ENCODE assay signal across 35 mouse cellular contexts in genomic region chr14:31258476-31259050, GRCm38 (mm10). TPM values are rescaled to one million over a fixed set of nuclear protein-coding genes. Genes with fewer than 3 reads are reported as not detected.
DNase-seq lines count a peak whose midpoint lies in the region; ATAC-seq and TF ChIP-seq lines count a peak whose summit lies in the region.
"Had no signal": no experiment of that assay in that cellular context is flagged by ENCODE, and none has a peak within 500 bp of the region (broad histone marks: within the 10 kb centered on the region; RNA-seq: fewer than 3 reads in every experiment).

No protein-coding gene starts in this region.

- ATAC-seq in liver, embryonic 12.5 days, result no peak
- no peak for ATAC-seq in liver, postnatal 0 days
- ATAC-seq: activated CD4-positive, CD25-positive, alpha-beta regulatory T cell, adult 4 months; forebrain, embryonic 13.5 days; hindbrain, postnatal 0 days; intestine, embryonic 15.5 days had no signal

- no peaks in the 10 kb centered on the region for H3K9me3 ChIP-seq in liver, embryonic 12.5 days (replicated peaks)
- H3K9me3 ChIP-seq in liver, postnatal 0 days (ENCODE audit: low read length), result no peaks in the 10 kb centered on the region
- H3K9me3 ChIP-seq: embryonic facial prominence, embryonic 10.5 days; embryonic facial prominence, embryonic 15.5 days; forebrain, embryonic 13.5 days; heart, embryonic 10.5 days; heart, embryonic 15.5 days; hindbrain, embryonic 12.5 days; intestine, embryonic 15.5 days; lung, embryonic 15.5 days; megakaryocyte, embryonic 14.5 days; midbrain, embryonic 12.5 days; neural tube, embryonic 12.5 days had no signal

- intact Hi-C loops in heart, postnatal 10 days (cut with DNase I), result no loop called here

- 91% methylated on average over 14 of the region's 14 CpGs for WGBS in liver, embryonic 12.5 days (ENCODE audit: insufficient replicate concordance)
- WGBS in liver, postnatal 0 days (ENCODE audit: insufficient replicate concordance), result 90% methylated on average over 14 of the region's 14 CpGs

- H3K4me1 ChIP-seq in liver, embryonic 12.5 days, result peaks cover 41% of the 10 kb centered on the region
- H3K4me1 ChIP-seq in liver, postnatal 0 days (ENCODE audit: insufficient read depth), result peaks cover 4% of the 10 kb centered on the region; the same call in 1 of the 2 replicates
- H3K4me1 ChIP-seq: embryonic facial prominence, embryonic 10.5 days; embryonic facial prominence, embryonic 15.5 days; forebrain, embryonic 13.5 days; heart, embryonic 10.5 days; heart, embryonic 15.5 days; hindbrain, embryonic 12.5 days; intestine, embryonic 15.5 days; lung, embryonic 15.5 days; midbrain, embryonic 12.5 days; neural tube, embryonic 12.5 days had no signal

- no peak for TF ChIP-seq CTCF in liver, postnatal 0 days (IDR thresholded peaks at IDR 0.05; ENCODE audit: low read depth)

- H3K36me3 ChIP-seq in liver, embryonic 12.5 days, result peaks cover 93% of the 10 kb centered on the region
- peaks cover 69% of the 10 kb centered on the region for H3K36me3 ChIP-seq in liver, postnatal 0 days (replicated peaks; ENCODE audit: insufficient read depth, low read length)

- no peak overlapping the region for H3K4me3 ChIP-seq in liver, embryonic 12.5 days
- no peak overlapping the region for H3K4me3 ChIP-seq in liver, postnatal 0 days (ENCODE audit: low read depth, low read length)
- H3K4me3 ChIP-seq: embryonic facial prominence, embryonic 10.5 days; embryonic facial prominence, embryonic 15.5 days; forebrain, embryonic 13.5 days; heart, embryonic 10.5 days; heart, embryonic 15.5 days; hindbrain, embryonic 12.5 days; intestine, embryonic 15.5 days; left cerebral cortex, adult 2 months; lung, embryonic 15.5 days; megakaryocyte, embryonic 14.5 days; midbrain, embryonic 12.5 days; myocyte; neural tube, embryonic 12.5 days had no signal

- TF ChIP-seq EP300 in liver, postnatal 0 days (IDR thresholded peaks at IDR 0.05; ENCODE audit: low read depth), result no peak

- 0 out of 2 replicates have a peak overlapping the region, but pooled peaks have one; percentile 63 for H3K9ac ChIP-seq in liver, embryonic 12.5 days
- H3K9ac ChIP-seq in liver, postnatal 0 days (replicated peaks), result no peak overlapping the region
- H3K9ac ChIP-seq: embryonic facial prominence, embryonic 15.5 days; forebrain, embryonic 13.5 days; heart, embryonic 15.5 days; hindbrain, embryonic 12.5 days; intestine, embryonic 15.5 days; lung, embryonic 15.5 days; midbrain, embryonic 12.5 days; neural tube, embryonic 12.5 days had no signal

- H3K27me3 ChIP-seq in liver, embryonic 12.5 days (replicated peaks), result no peaks in the 10 kb centered on the region
- no peaks in the 10 kb centered on the region for H3K27me3 ChIP-seq in liver, postnatal 0 days (ENCODE audit: insufficient read depth, low read length)
- H3K27me3 ChIP-seq: CH12.LX; embryonic facial prominence, embryonic 15.5 days; forebrain, embryonic 13.5 days; heart, embryonic 15.5 days; hindbrain, embryonic 12.5 days; intestine, embryonic 15.5 days; lung, embryonic 15.5 days; megakaryocyte, embryonic 14.5 days; midbrain, embryonic 12.5 days; neural tube, embryonic 12.5 days had no signal

- peak overlapping the region; percentile 98 for H3K27ac ChIP-seq in liver, embryonic 12.5 days
- no peak overlapping the region for H3K27ac ChIP-seq in liver, postnatal 0 days (ENCODE audit: low read depth)
- H3K27ac ChIP-seq: embryonic facial prominence, embryonic 10.5 days; embryonic facial prominence, embryonic 15.5 days; forebrain, embryonic 13.5 days; heart, embryonic 10.5 days; heart, embryonic 15.5 days; hindbrain, embryonic 12.5 days; hindbrain, postnatal 0 days; intestine, embryonic 15.5 days; left cerebral cortex, adult 2 months; lung, embryonic 15.5 days; midbrain, embryonic 12.5 days; neural tube, embryonic 12.5 days had no signal

- H3K4me2 ChIP-seq in liver, embryonic 12.5 days, result peak overlapping the region; percentile 68; the same call in 1 of the 2 replicates
- H3K4me2 ChIP-seq in liver, postnatal 0 days (ENCODE audit: low read depth, low read length), result no peak overlapping the region
- H3K4me2 ChIP-seq: embryonic facial prominence, embryonic 15.5 days; forebrain, embryonic 13.5 days; heart, embryonic 15.5 days; hindbrain, embryonic 12.5 days; intestine, embryonic 15.5 days; lung, embryonic 15.5 days; midbrain, embryonic 12.5 days; neural tube, embryonic 12.5 days had no signal

- DNase-seq in heart, adult 11 months, result peak; percentile 90
- DNase-seq in heart, postnatal 10 days, result no peak
- DNase-seq in liver, postnatal 0 days, result no peak
- peak; percentile 64 for DNase-seq in kidney, postnatal 14 days
- DNase-seq in yolk sac, embryonic 10.5 days (ENCODE audit: low spot score), result peak; percentile 72
- DNase-seq in embryo, embryonic 10.5 days (ENCODE audit: low spot score), result no peak
- DNase-seq in lung, postnatal 36 days, result no peak
- DNase-seq: adrenal gland, adult 2 months; adrenal gland, postnatal 36 days; cerebellum, adult 18-20 months; cerebellum, postnatal 14 days; gastrocnemius, postnatal 14 days; heart, postnatal 36 days; lung, postnatal 4 days; right cerebral cortex, adult 18-20 months; spleen, adult 18-20 months; thymus, postnatal 14 days had no signal

RNA-seq across cellular contexts. Expression of gene Bap1, which starts 7.3 kb away (rescaled TPM):
- 10 to 100 TPM; 51.1 to 55.0 TPM for total RNA-seq in heart, postnatal 10 days (2021)
- polyA plus RNA-seq in liver, embryonic 12.5 days (2016; fragmentation: Nextera tagmentation; extraction: Ambion mirVana), result 53.8 and 54.4 TPM in 2 replicates
- polyA plus RNA-seq in liver, postnatal 0 days (2015; fragmentation: Nextera tagmentation; extraction: Ambion mirVana), result 16.3 and 19.8 TPM in 2 replicates

RNA-seq across cellular contexts. Expression of gene Phf7, which starts 7.4 kb away (rescaled TPM):
- total RNA-seq in heart, postnatal 10 days (2021), result 1 to 10 TPM; 5.2 to 6.0 TPM
- polyA plus RNA-seq in liver, embryonic 12.5 days (2016; fragmentation: Nextera tagmentation; extraction: Ambion mirVana), result 9.9 and 10.0 TPM in 2 replicates
- polyA plus RNA-seq in liver, postnatal 0 days (2015; fragmentation: Nextera tagmentation; extraction: Ambion mirVana), result 7.3 and 8.3 TPM in 2 replicates

RNA-seq across cellular contexts. Expression of gene Sema3g, which starts 40.9 kb away (rescaled TPM):
- 10 to 100 TPM; 15.1 to 16.9 TPM for total RNA-seq in heart, postnatal 10 days (2021)
- polyA plus RNA-seq in liver, embryonic 12.5 days (2016; fragmentation: Nextera tagmentation; extraction: Ambion mirVana), result 0.04 and 0.18 TPM in 2 replicates
- polyA plus RNA-seq in liver, postnatal 0 days (2015; fragmentation: Nextera tagmentation; extraction: Ambion mirVana), result 0.04 and 0.06 TPM in 2 replicates
- total RNA-seq: granulocyte monocyte progenitor cell, adult 5-6 weeks had no signal
- polyA plus RNA-seq: activated CD4-positive, CD25-positive, alpha-beta regulatory T cell, adult 4 months had no signal

RNA-seq across cellular contexts. Expression of gene Nisch, which starts 41.8 kb away (rescaled TPM):
- total RNA-seq in heart, postnatal 10 days (2021), result 100 to 1,000 TPM; 234 to 236 TPM
- 145 and 151 TPM in 2 replicates for polyA plus RNA-seq in liver, embryonic 12.5 days (2016; fragmentation: Nextera tagmentation; extraction: Ambion mirVana)
- polyA plus RNA-seq in liver, postnatal 0 days (2015; fragmentation: Nextera tagmentation; extraction: Ambion mirVana), result 51.1 and 65.0 TPM in 2 replicates

RNA-seq across cellular contexts. Expression of gene Tnnc1, which starts 50.5 kb away (rescaled TPM):
- total RNA-seq in heart, postnatal 10 days (2021), result 1,000 to 10,000 TPM; 5,439 to 5,458 TPM
- 10.8 and 11.5 TPM in 2 replicates for polyA plus RNA-seq in liver, embryonic 12.5 days (2016; fragmentation: Nextera tagmentation; extraction: Ambion mirVana)
- polyA plus RNA-seq in liver, postnatal 0 days (2015; fragmentation: Nextera tagmentation; extraction: Ambion mirVana), result 3.9 and 8.4 TPM in 2 replicates
- polyA plus RNA-seq: activated CD4-positive, CD25-positive, alpha-beta regulatory T cell, adult 4 months had no signal

Comparison
In these comparisons a context has a peak if more than half of its experiments do, and no peak if none do; other contexts are left out.
1. DNase-seq: peak in heart, adult 11 months (single experiment), kidney, postnatal 14 days (single experiment) and yolk sac, embryonic 10.5 days (single experiment); none in heart, postnatal 10 days (0 of 2), liver, postnatal 0 days (single experiment), embryo, embryonic 10.5 days (single experiment) and lung, postnatal 36 days (single experiment).